Mouse (Mus musculus) cerebellum, postnatal 14 days (tissue): ENCODE measurements around the gene Itgb5.

Source experiments
- DNase-seq, 2 experiments: peaks; one replicate each; pipeline ENCODE4 v3.0.0; 2021; ENCODE audit warnings: mixed read lengths in 2 of 2

Gene Itgb5

DNA sequence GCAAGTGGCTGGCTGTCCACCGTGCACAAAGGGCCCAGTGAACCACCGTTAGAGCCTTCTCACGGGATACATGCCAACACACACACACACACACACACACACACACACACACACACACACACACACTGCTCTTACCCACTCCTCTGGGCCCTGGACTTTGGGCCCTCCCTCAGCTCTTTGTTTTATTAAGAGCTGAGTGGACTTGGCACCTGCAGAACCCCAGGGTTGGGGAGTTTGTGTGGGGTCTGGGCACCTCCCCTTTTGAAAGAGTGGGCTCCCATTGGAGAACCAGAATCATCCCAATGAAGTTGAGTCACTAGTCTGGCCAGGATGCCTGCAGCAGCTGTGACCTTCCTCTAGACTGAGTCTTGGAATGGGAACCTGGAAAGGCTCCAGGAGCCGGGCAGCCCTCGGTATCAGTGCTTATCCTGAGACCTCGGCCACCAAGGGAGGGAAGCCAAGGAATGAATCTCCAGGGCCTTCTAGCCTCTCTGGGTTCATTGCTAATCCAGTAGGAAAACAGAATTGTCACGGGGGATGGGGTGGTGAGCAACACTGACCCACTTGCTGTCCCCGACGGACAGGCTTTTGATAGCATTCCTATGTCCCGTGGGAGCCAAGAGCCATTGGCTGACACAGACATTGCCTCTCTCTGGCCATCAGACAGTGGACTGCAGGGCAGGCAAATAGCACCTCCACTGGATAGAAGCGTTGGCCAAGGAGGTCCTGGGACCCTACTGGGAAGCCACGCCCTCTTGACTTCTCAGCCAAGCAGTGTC is 87.2 kb downstream of the Itgb5 start:
- peak; percentile 71 to 85 for DNase-seq

DNA sequence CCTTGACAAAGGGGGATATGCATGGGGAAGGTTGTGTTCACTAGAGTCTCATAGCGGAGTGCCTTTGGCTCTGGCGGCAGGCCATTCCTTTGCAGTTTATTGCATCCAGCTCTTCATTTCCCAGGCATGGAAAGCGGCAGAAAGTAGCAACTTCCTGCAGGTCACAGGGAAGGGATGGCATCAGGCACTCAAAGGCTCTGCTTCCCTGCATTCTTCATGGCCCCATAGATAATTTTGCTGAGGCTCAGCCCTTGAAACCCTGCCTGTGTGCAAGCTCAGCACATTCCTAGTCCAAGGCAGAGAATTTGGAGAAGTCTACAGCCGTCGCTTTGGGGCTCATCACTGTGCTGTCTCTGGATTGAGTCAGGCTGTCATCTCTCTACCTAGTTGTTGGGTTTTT is 87.9 kb downstream of the Itgb5 start:
- peak in 1 of 2 experiments; percentile 29 for DNase-seq

- DNase-seq: no peak
These were observed 88.5 kb downstream of the Itgb5 start for GRCm38 (mm10) chr16:33917926-33918325.

GRCm38 (mm10) chr16:33921514-33921913 is 92.0 kb downstream of the Itgb5 start:
- DNase-seq: no peak

DNA sequence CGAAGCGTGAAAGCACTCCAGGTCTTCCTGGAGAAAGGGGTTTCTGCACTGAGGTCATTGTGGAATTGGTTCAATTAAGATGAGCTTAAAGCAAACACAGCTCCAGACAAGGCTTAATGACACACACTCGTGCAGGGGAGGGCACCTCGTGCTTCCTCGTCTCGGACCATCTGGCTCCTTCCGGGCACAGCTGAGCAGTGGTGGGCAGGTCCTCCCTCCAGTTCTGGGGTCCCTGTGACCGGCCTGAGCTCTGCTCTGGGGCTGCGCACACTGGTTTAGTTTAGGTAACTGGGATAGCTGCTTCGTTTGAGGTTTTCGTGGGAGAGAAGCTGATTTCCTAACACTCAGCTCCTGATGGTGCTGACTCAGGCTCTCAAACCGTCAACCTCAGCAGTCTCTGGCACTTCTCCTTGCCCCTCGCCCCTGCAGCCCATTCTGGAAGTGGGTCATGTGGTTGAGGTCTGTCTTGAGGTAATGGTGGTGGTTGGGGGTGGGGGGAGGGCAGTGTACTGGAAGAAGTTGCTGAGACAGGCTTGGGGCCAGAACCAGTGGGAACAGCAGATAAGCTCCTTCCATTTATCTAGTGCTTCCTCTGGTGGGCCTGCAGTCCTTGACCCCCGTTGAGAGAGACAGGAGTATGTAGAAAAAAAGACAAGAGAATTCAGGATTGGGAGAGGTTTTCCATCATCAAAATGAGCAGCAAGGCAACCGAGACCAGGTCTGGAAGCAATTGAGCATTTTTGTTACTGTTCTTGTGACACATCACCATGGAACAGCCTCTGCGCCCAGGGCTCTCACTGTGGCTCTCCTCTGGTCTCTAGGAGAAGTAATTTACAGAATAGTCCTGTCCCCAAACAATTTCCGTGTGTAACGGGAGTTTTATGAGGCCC is 92.9 kb downstream of the Itgb5 start:
- DNase-seq: peak; percentile 57 to 65

GRCm38 (mm10) chr16:33923001-33923316 is 93.5 kb downstream of the Itgb5 start:
- no peak for DNase-seq

- no peak for DNase-seq
These were observed 94.3 kb downstream of the Itgb5 start for GRCm38 (mm10) chr16:33923758-33924157.

DNA sequence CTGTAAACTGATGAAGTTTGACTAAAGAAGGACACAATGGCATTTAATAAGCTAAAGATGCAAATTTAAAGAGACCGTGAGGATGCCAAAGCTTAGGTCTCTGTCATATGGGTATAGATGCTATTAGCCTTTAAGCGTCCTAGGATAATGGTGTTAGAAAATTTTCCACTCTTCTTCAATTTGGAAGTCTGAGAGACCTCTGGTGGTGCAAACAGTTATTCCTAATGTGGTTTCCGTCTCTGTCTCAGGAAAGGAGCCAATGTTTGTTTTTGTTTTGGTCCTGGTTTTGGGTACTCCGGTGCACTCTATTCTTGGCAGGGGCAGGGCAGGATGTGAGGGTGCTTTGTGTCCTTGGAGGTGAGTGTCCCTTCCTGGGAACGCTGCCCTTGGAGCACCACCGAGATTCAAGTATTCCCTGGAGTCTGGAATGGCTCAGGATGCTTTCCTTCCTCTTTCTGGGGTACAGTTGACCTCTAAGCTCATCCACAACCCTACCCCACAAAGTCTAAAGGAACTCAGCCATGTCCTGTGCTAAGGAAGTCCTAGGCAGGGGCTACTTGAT is 97.9 kb downstream of the Itgb5 start:
- no peak for DNase-seq

- DNase-seq: no peak
These were observed 99.5 kb downstream of the Itgb5 start for GRCm38 (mm10) chr16:33928788-33929462.

DNA sequence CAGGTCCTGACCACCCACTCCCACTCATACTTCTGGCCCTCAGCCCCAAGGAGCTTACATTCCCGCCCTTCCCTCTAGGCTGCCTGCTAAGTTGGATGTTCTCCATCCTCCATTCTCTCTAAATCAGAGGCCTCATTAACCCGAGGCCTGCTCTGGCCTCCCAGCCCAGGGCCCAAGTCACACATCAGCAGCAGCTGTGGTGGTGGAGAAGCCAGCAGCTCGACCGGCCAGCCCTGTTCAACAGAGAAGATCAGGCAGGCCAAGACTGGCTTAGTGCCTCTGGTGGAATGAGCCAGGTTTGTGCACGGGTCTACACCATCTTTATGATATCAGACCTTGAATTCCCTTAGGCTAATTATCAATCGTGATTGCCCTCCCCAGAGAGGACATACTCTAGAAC is 101.3 kb downstream of the Itgb5 start:
- DNase-seq: no peak

- DNase-seq: peak in 1 of 2 experiments; percentile 31
These were observed 102.2 kb downstream of the Itgb5 start for GRCm38 (mm10) chr16:33931682-33932081.

GRCm38 (mm10) chr16:33932126-33932525 is 102.7 kb downstream of the Itgb5 start:
- no peak for DNase-seq

DNA sequence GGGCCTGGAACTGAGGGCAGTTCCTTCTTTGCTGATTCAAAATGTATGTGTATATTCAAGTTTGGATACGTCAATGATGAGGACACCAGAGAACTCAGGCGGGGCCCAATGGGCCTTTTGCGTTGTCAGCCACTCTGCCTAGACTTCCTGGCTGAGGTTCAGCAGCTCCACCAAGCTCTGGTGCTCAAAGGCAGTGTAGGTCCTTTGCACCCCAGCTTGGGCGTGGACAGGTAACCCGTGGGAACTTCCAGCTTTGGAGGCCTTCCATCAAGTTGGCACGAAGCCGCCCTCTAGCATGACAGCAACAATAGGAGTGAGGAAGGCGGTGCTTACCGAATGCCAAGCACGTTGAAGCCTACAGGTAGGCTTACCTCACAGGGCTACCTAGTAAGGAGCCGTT is 103.9 kb downstream of the Itgb5 start:
- DNase-seq: no peak

- DNase-seq: peak; percentile 38 to 41
These were observed 105.4 kb downstream of the Itgb5 start for GRCm38 (mm10) chr16:33934701-33935406.

GRCm38 (mm10) chr16:33935407-33935785 is 105.9 kb downstream of the Itgb5 start:
- DNase-seq: no peak

DNA sequence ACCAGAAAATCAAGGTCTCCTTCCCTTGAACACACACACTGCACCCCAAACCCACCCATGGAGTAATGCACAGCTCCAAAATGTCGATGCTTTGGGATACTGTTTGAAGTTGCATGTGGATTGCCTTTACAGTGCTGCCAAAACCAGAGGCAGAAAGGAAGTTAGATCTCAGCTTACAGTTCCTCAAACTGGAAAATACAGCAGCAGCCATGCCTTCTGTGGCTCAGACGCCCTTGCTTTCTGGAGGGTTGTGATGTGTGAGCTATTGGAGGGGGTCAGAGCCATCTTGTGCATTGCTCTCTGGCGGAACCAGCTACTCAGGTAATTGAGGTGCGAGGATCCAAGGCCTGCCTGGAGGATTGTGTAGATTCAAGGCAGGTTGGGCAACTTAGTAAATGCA is 107.4 kb downstream of the Itgb5 start:
- DNase-seq: no peak

GRCm38 (mm10) chr16:33937567-33937966 is 108.1 kb downstream of the Itgb5 start:
- DNase-seq: peak; percentile 85 to 90

- DNase-seq: peak in 1 of 2 experiments; percentile 50
These were observed 109.1 kb downstream of the Itgb5 start for GRCm38 (mm10) chr16:33938311-33939132.

GRCm38 (mm10) chr16:33939133-33939531 is 109.7 kb downstream of the Itgb5 start:
- no peak for DNase-seq

- no peak for DNase-seq
These were observed 110.2 kb downstream of the Itgb5 start for GRCm38 (mm10) chr16:33939636-33940035.

DNA sequence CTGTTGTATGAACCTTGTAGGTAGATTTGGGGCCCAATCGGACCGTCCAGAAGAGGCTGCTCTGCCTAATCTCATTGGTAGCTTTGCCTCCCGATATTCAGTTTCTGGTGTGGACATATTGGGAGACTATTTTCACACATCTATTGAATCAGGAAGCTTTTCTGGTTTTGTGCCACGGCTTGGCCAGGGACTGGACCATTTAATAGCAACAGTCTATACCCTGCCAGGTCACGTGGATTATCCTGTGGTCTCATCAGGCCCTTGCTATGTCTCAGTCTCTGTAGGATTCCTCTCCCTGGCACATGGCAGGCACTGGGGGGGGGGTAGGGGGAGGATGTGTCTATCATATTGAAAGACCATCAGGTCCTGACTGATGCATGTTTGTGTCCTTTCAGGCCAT is 110.6 kb downstream of the Itgb5 start:
- peak; percentile 58 to 74 for DNase-seq
